Mouse (Mus musculus) left cerebral cortex, adult 8-10 months (tissue): ENCODE data around the gene Ice2. TPM values are rescaled to one million over a fixed set of nuclear protein-coding genes. Genes with fewer than 3 reads are reported as not detected.

ENCODE experiments used
- DNase-seq, 2 experiments: peaks; one replicate each; pipeline ENCODE4 v3.0.0; 2022; ENCODE audit warnings: low spot score in 2 of 2
- total RNA-seq, 4 experiments: library from RNA; stranded (reverse); gene quantifications; 2 replicates each; pipeline ENCODE4 v1.2.4; 2022

Ice2 gene
- 10 to 100 TPM in 3 of 4 experiments, 1 to 10 TPM in 1; 9.4 to 14.5 (median 11.6) TPM for total RNA-seq

- DNase-seq = peak; percentile 59 to 67
Measured at GRCm38 (mm10) chr9:69397760-69398452, at the start of gene Ice2. Gene Ice2, plus strand, starts transcription at chr9:69397906.

GRCm38 (mm10) chr9:69349537-69349936 is 48.2 kb upstream of the Ice2 start:
- DNase-seq = no peak

- no peak for DNase-seq
Measured at GRCm38 (mm10) chr9:69354228-69354627, 43.5 kb upstream of the Ice2 start.

- peak in 1 of 2 experiments; percentile 51 for DNase-seq
Measured at GRCm38 (mm10) chr9:69357834-69358233, 39.9 kb upstream of the Ice2 start.

GRCm38 (mm10) chr9:69358797-69359196 is 38.9 kb upstream of the Ice2 start:
- no peak for DNase-seq

GRCm38 (mm10) chr9:69361951-69362445 is 35.7 kb upstream of the Ice2 start:
- no peak for DNase-seq

- DNase-seq = no peak
Measured at GRCm38 (mm10) chr9:69362766-69363165, 34.9 kb upstream of the Ice2 start.

GRCm38 (mm10) chr9:69364117-69364516 is 33.6 kb upstream of the Ice2 start:
- DNase-seq = no peak

GRCm38 (mm10) chr9:69367055-69367454 is 30.7 kb upstream of the Ice2 start:
- no peak for DNase-seq

- peak; percentile 20 to 60 for DNase-seq
Measured at GRCm38 (mm10) chr9:69368071-69368470, 29.6 kb upstream of the Ice2 start.

GRCm38 (mm10) chr9:69371046-69371724 is 26.5 kb upstream of the Ice2 start:
- DNase-seq = no peak

- DNase-seq = no peak
Measured at GRCm38 (mm10) chr9:69372871-69373270, 24.8 kb upstream of the Ice2 start.

GRCm38 (mm10) chr9:69376982-69377653 is 20.6 kb upstream of the Ice2 start:
- no peak for DNase-seq

- DNase-seq = no peak
Measured at GRCm38 (mm10) chr9:69377654-69378045, 20.1 kb upstream of the Ice2 start.

GRCm38 (mm10) chr9:69380546-69380945 is 17.2 kb upstream of the Ice2 start:
- DNase-seq = no peak

GRCm38 (mm10) chr9:69381741-69382140 is 16.0 kb upstream of the Ice2 start:
- DNase-seq = no peak

- DNase-seq = no peak
Measured at GRCm38 (mm10) chr9:69384475-69384874, 13.2 kb upstream of the Ice2 start.

- no peak for DNase-seq
Measured at GRCm38 (mm10) chr9:69384905-69385304, 12.8 kb upstream of the Ice2 start.

- DNase-seq = no peak
Measured at GRCm38 (mm10) chr9:69387296-69387695, 10.4 kb upstream of the Ice2 start.

GRCm38 (mm10) chr9:69390631-69391030 is 7.1 kb upstream of the Ice2 start:
- DNase-seq = no peak

GRCm38 (mm10) chr9:69394234-69394633 is 3.5 kb upstream of the Ice2 start:
- DNase-seq = no peak

- DNase-seq = no peak
Measured at GRCm38 (mm10) chr9:69397432-69397759, 310 bp upstream of the Ice2 start.
